Mouse (Mus musculus): ENCODE measurements at regions not wholly inside any gene's neighbourhood (a gene's known extent, or its start where the extent isn't known, plus 50 kb on each side); places are given as distances from the start of the nearest gene placed in this dataset.

- DNase-seq (ENCODE audit: low spot score), result no peak
- intact Hi-C loops (cut with DNase I), result no loop called here
These were observed 197.9 kb upstream of the Npy start for GRCm38 (mm10) chr6:49624564-49624963.

GRCm38 (mm10) chr6:49633470-49634095 is 188.9 kb upstream of the Npy start:
- intact Hi-C loops (cut with DNase I), result no loop called here

GRCm38 (mm10) chr6:49637654-49638053 is 184.9 kb upstream of the Npy start:
- intact Hi-C loops (cut with DNase I), result no loop called here
- no peak for DNase-seq (ENCODE audit: low spot score)

More at GRCm38 (mm10) chr6:49633470-49634095, 188.9 kb upstream of the Npy start:
- DNase-seq (ENCODE audit: low spot score), result no peak

GRCm38 (mm10) chr6:49641256-49641655 is 181.3 kb upstream of the Npy start:
- no peak for DNase-seq (ENCODE audit: low spot score)
- intact Hi-C loops (cut with DNase I), result no loop called here

- intact Hi-C loops (cut with DNase I), result no loop called here
- no peak for DNase-seq (ENCODE audit: low spot score)
These were observed 167.9 kb upstream of the Npy start for GRCm38 (mm10) chr6:49654541-49655130.

GRCm38 (mm10) chr6:49655241-49655640 is 167.3 kb upstream of the Npy start:
- intact Hi-C loops (cut with DNase I), result no loop called here

GRCm38 (mm10) chr6:49656359-49657280 is 165.9 kb upstream of the Npy start:
- intact Hi-C loops (cut with DNase I), result no loop called here
- DNase-seq (ENCODE audit: low spot score), result no peak

More at GRCm38 (mm10) chr6:49655241-49655640, 167.3 kb upstream of the Npy start:
- no peak for DNase-seq (ENCODE audit: low spot score)

GRCm38 (mm10) chr6:49657988-49658387 is 164.5 kb upstream of the Npy start:
- DNase-seq (ENCODE audit: low spot score), result no peak
- intact Hi-C loops (cut with DNase I), result no loop called here

GRCm38 (mm10) chr6:49670991-49671390 is 151.5 kb upstream of the Npy start:
- intact Hi-C loops (cut with DNase I), result no loop called here
- no peak for DNase-seq (ENCODE audit: low spot score)

- no peak for DNase-seq (ENCODE audit: low spot score)
- intact Hi-C loops (cut with DNase I), result no loop called here
These were observed 150.6 kb upstream of the Npy start for GRCm38 (mm10) chr6:49671912-49672311.

- no peak for DNase-seq (ENCODE audit: low spot score)
- intact Hi-C loops (cut with DNase I), result no loop called here
These were observed 135.7 kb upstream of the Npy start for GRCm38 (mm10) chr6:49686776-49687175.

GRCm38 (mm10) chr6:49692032-49692539 is 130.4 kb upstream of the Npy start:
- DNase-seq (ENCODE audit: low spot score), result no peak
- intact Hi-C loops (cut with DNase I), result no loop called here

- intact Hi-C loops (cut with DNase I), result no loop called here
- DNase-seq (ENCODE audit: low spot score), result no peak
These were observed 127.7 kb upstream of the Npy start for GRCm38 (mm10) chr6:49694851-49695250.

GRCm38 (mm10) chr6:49696990-49697389 is 125.5 kb upstream of the Npy start:
- intact Hi-C loops (cut with DNase I), result no loop called here
- DNase-seq (ENCODE audit: low spot score), result no peak

GRCm38 (mm10) chr6:49701453-49701852 is 121.1 kb upstream of the Npy start:
- intact Hi-C loops (cut with DNase I), result no loop called here
- DNase-seq (ENCODE audit: low spot score), result no peak

GRCm38 (mm10) chr6:49712980-49713379 is 109.5 kb upstream of the Npy start:
- intact Hi-C loops (cut with DNase I), result no loop called here
- no peak for DNase-seq (ENCODE audit: low spot score)

- intact Hi-C loops (cut with DNase I), result no loop called here
These were observed 106.0 kb upstream of the Npy start for GRCm38 (mm10) chr6:49716520-49716919.

GRCm38 (mm10) chr6:49716945-49717344 is 105.6 kb upstream of the Npy start:
- DNase-seq (ENCODE audit: low spot score), result no peak
- intact Hi-C loops (cut with DNase I), result no loop called here

More at GRCm38 (mm10) chr6:49716520-49716919, 106.0 kb upstream of the Npy start:
- DNase-seq (ENCODE audit: low spot score), result no peak

- no peak for DNase-seq (ENCODE audit: low spot score)
- intact Hi-C loops (cut with DNase I), result no loop called here
These were observed 89.3 kb upstream of the Npy start for GRCm38 (mm10) chr6:49733191-49733590.

GRCm38 (mm10) chr6:49743157-49743556 is 79.4 kb upstream of the Npy start:
- intact Hi-C loops (cut with DNase I), result no loop called here

GRCm38 (mm10) chr6:49745301-49745700 is 77.2 kb upstream of the Npy start:
- no peak for DNase-seq (ENCODE audit: low spot score)
- intact Hi-C loops (cut with DNase I), result no loop called here

More at GRCm38 (mm10) chr6:49743157-49743556, 79.4 kb upstream of the Npy start:
- no peak for DNase-seq (ENCODE audit: low spot score)

Data from heart, postnatal 25 days (tissue).